Mouse (Mus musculus) kidney, postnatal 14 days (tissue): Measurements from ENCODE around the gene Usp54.
"Not testable (repeated sequence)": the region's sequence is repeated elsewhere in the genome, so short reads cannot be mapped to it uniquely, and the experiment has no call there.

Source experiments
- DNase-seq: peaks from one replicate; pipeline ENCODE4 v3.0.0; 2022; ENCODE audit warnings: mixed read lengths

Usp54 gene

GRCm38 (mm10) chr14:20654690-20655421 is 14.0 kb upstream of the Usp54 start:
- no peak for DNase-seq

- DNase-seq = no peak
These were observed 10.9 kb upstream of the Usp54 start for GRCm38 (mm10) chr14:20651722-20652256.

GRCm38 (mm10) chr14:20651000-20651399 is 10.1 kb upstream of the Usp54 start:
- DNase-seq = no peak

GRCm38 (mm10) chr14:20646381-20646780 is 5.5 kb upstream of the Usp54 start:
- no peak for DNase-seq

GRCm38 (mm10) chr14:20645547-20645946 is 4.7 kb upstream of the Usp54 start:
- no peak for DNase-seq

- no peak for DNase-seq
These were observed 594 bp upstream of the Usp54 start for GRCm38 (mm10) chr14:20641438-20641875.

GRCm38 (mm10) chr14:20639918-20640619 is 794 bp downstream of the Usp54 start:
- no peak for DNase-seq

GRCm38 (mm10) chr14:20638702-20639101 is 2.2 kb downstream of the Usp54 start:
- DNase-seq = no peak

- DNase-seq = no peak
These were observed 2.9 kb downstream of the Usp54 start for GRCm38 (mm10) chr14:20637818-20638574.

GRCm38 (mm10) chr14:20636968-20637367 is 3.9 kb downstream of the Usp54 start:
- DNase-seq = not testable (repeated sequence)

GRCm38 (mm10) chr14:20635546-20635945 is 5.3 kb downstream of the Usp54 start:
- no peak for DNase-seq

- DNase-seq = no peak
These were observed 9.6 kb downstream of the Usp54 start for GRCm38 (mm10) chr14:20631253-20631652.

GRCm38 (mm10) chr14:20626971-20627370 is 13.9 kb downstream of the Usp54 start:
- DNase-seq = no peak

GRCm38 (mm10) chr14:20626447-20626846 is 14.4 kb downstream of the Usp54 start:
- no peak for DNase-seq

GRCm38 (mm10) chr14:20622907-20623306 is 18.0 kb downstream of the Usp54 start:
- DNase-seq = no peak

GRCm38 (mm10) chr14:20622412-20622811 is 18.5 kb downstream of the Usp54 start:
- DNase-seq = no peak

GRCm38 (mm10) chr14:20621903-20622302 is 19.0 kb downstream of the Usp54 start:
- no peak for DNase-seq

GRCm38 (mm10) chr14:20619131-20619530 is 21.7 kb downstream of the Usp54 start:
- DNase-seq = no peak

- DNase-seq = peak; percentile 55
These were observed 22.7 kb downstream of the Usp54 start for GRCm38 (mm10) chr14:20618211-20618610.

GRCm38 (mm10) chr14:20616421-20616820 is 24.4 kb downstream of the Usp54 start:
- DNase-seq = no peak

- DNase-seq = no peak
These were observed 25.8 kb downstream of the Usp54 start for GRCm38 (mm10) chr14:20615075-20615474.

GRCm38 (mm10) chr14:20612820-20613219 is 28.0 kb downstream of the Usp54 start:
- DNase-seq = no peak

GRCm38 (mm10) chr14:20610146-20610545 is 30.7 kb downstream of the Usp54 start:
- peak; percentile 76 for DNase-seq
